ENCODE assay signal across 8 mouse cellular contexts in the genomic region with DNA sequence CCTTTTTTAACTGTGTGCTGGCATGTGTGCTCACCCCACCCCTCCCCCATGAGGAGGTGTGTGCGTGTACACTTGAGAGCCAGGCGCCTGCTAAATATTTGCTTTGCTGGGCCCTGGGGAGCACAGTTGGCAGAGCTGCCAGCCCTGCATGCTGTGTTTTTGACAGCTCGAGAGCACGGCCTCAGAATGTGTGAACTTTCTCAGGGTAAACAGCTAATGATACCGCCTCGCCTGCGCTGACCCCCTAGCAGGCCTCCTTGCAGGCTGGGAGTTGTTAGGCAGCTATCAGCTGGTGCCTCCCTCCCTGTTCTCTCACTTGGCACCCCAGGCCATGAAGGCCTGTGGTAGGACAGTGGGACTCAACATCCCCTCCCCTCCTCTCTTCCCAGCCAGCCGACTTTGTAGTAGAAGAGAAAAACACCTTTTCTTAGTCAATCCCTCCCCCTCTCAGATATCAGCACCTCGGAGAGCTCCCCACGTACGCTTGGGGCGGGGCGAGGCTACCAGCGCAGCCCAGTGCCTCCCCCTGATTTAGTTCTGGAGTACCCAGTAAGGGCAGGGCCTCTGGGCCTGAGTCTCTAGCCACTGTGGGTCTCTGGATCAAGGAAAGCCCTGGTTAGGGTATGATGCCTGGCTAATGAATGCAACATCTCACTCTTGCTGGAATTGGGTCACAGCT.
DNase-seq lines count a peak whose midpoint lies in the region.

No protein-coding gene starts in this region.

- H3K4me3 ChIP-seq in heart, embryonic 10.5 days: no peak overlapping the region

- no peaks in the 10 kb centered on the region for H3K9me3 ChIP-seq in heart, embryonic 10.5 days

- 4% methylated on average over 14 of the region's 14 CpGs for WGBS in heart, embryonic 10.5 days

- peaks cover 64% of the 10 kb centered on the region for H3K27me3 ChIP-seq in heart, embryonic 10.5 days (ENCODE audit: insufficient read depth, poor library complexity, severe bottlenecking)

- H3K27ac ChIP-seq in heart, embryonic 10.5 days: no peak overlapping the region

- H3K4me1 ChIP-seq in heart, embryonic 10.5 days: peaks cover 14% of the 10 kb centered on the region

- H3K36me3 ChIP-seq in heart, embryonic 10.5 days: no peaks in the 10 kb centered on the region

- peak; percentile 84 for DNase-seq in heart, embryonic 10.5 days (ENCODE audit: low spot score)
- DNase-seq in heart, adult 9 months (ENCODE audit: low spot score in 2 of 2): no peak
- DNase-seq in adrenal gland, postnatal 14 days: peak; percentile 79
- peak; percentile 82 for DNase-seq in forelimb bud, embryonic 11.5 days (ENCODE audit: low read depth, low spot score)
- DNase-seq in lung, postnatal 10 days: peak; percentile 43
- DNase-seq in thymus, postnatal 25 days: peak; percentile 2
- DNase-seq in spleen, postnatal 36 days (ENCODE audit: low spot score in 2 of 2): no peak
- DNase-seq in urinary bladder, postnatal 10 days (ENCODE audit: low spot score): no peak

Comparison
In these comparisons a context has a peak if more than half of its experiments do, and no peak if none do; other contexts are left out.
1. DNase-seq: peak in heart, embryonic 10.5 days (single experiment), adrenal gland, postnatal 14 days (single experiment), forelimb bud, embryonic 11.5 days (single experiment), lung, postnatal 10 days (single experiment) and thymus, postnatal 25 days (single experiment); none in heart, adult 9 months (0 of 2), spleen, postnatal 36 days (0 of 2) and urinary bladder, postnatal 10 days (single experiment).